Mouse (Mus musculus) thymus, postnatal 10 days (tissue): ENCODE measurements at regions not wholly inside any gene's neighbourhood (a gene's known extent, or its start where the extent isn't known, plus 50 kb on each side); places are given as distances from the start of the nearest gene placed in this dataset.
"Not testable (repeated sequence)": the region's sequence is repeated elsewhere in the genome, so short reads cannot be mapped to it uniquely, and the experiment has no call there.

Source experiments
- DNase-seq, 2 experiments: peaks; one replicate each; pipeline ENCODE4 v3.0.0; 2021; ENCODE audit warnings: low spot score in 2 of 2

- DNase-seq, result no peak
Measured at GRCm38 (mm10) chr12:15122586-15123212, 694.0 kb downstream of the Trib2 start.

- no peak for DNase-seq
Measured at GRCm38 (mm10) chr12:15115556-15115955, 701.2 kb downstream of the Trib2 start.

- DNase-seq, result no peak
Measured at GRCm38 (mm10) chr12:15114793-15115192, 701.9 kb downstream of the Trib2 start.

- no peak for DNase-seq
Measured at GRCm38 (mm10) chr12:15111049-15111448, 705.7 kb downstream of the Trib2 start.

GRCm38 (mm10) chr12:15104876-15105275, 711.8 kb downstream of the Trib2 start:
- no peak for DNase-seq

- DNase-seq, result no peak
Measured at GRCm38 (mm10) chr12:15078615-15079014, 738.1 kb downstream of the Trib2 start.

GRCm38 (mm10) chr12:15064351-15064750, 752.4 kb downstream of the Trib2 start:
- no peak for DNase-seq

GRCm38 (mm10) chr12:15051387-15051786, 765.3 kb downstream of the Trib2 start:
- DNase-seq, result no peak

- DNase-seq, result no peak
Measured at GRCm38 (mm10) chr12:15043264-15043663, 773.5 kb downstream of the Trib2 start.

- DNase-seq, result no peak
Measured at GRCm38 (mm10) chr12:15011091-15011490, 805.6 kb downstream of the Trib2 start.

GRCm38 (mm10) chr12:15002401-15002800, 814.3 kb downstream of the Trib2 start:
- DNase-seq, result not testable (repeated sequence)
